Mouse (Mus musculus) spleen, adult 2 months (tissue): ENCODE measurements around the gene Ndn.

Experiments
- CTCF ChIP-seq: fragments of 200-500 bp; IDR thresholded peaks from 2 replicates; pipeline ENCODE4 v1.5.1; 2011; ENCODE audit warnings: mild to moderate bottlenecking, inconsistent platforms; ENCODE audit not compliant: insufficient read depth, insufficient read length, insufficient replicate concordance; ENCODE audit errors: extremely low read depth
- POLR2A ChIP-seq: fragments of 200-500 bp; IDR thresholded peaks from 2 replicates; pipeline ENCODE4 v1.6.1; 2011; ENCODE audit warnings: low read depth, low read length, inconsistent platforms

DNA sequence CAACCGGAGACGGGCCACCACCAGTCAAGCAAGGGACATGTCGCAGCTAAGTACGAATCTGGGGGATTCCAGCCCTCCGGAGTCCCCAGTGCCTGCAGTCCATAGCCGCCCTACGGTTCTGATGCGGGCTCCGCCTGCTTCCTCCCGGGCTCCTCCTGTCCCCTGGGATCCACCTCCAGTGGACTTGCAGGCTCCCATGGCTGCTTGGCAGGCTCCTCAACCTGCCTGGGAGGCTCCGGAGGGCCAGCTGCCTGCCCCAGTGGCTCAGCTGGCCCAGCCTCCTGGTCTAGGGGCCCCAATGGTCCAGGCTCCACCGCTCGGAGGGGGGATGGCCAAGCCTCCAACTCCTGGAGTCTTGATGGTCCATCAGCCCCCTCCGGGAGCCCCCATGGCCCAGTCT is 30.9 kb downstream of the Ndn start:
- no peak for TF ChIP-seq POLR2A
- no peak for TF ChIP-seq CTCF
